Mouse (Mus musculus): Measurements from ENCODE around the gene Eif4enif1. TPM values are rescaled to one million over a fixed set of nuclear protein-coding genes. Genes with fewer than 3 reads are reported as not detected.

Eif4enif1 gene
- polyA plus RNA-seq, 1 experiment from 2014 or later, result 46.8 TPM

DNA sequence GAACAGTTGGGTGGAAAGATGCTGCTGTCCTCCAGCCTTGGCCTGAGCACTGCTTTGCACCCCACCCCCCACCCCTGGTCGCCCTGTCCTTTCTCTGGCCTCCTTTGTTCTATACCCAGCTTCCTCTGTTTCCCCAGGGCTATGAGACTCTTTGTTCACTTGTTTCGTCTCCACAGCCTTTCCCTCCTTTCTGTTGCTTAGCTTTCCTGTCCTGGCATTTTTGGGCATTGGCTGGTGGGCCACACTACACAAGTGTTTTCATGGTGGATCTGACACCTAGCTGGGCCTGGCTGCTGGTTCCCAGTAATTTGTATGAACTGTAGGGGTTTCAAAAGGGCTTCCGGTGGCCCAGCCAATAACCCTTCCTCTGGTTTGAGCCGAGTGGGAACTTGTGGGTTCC, 91.2 kb downstream of the Eif4enif1 start:
- H3K4me1 ChIP-seq, result peaks cover 61% of the 10 kb centered on the region
- H3K27me3 ChIP-seq, result no peaks in the 10 kb centered on the region
- peak overlapping the region; percentile 95 for H3K9ac ChIP-seq
- peak overlapping the region; percentile 86 for H3K4me3 ChIP-seq
- peak overlapping the region; percentile 100 for H3K27ac ChIP-seq
- no peaks in the 10 kb centered on the region for H3K9me3 ChIP-seq (replicated peaks)
- no peak for ATAC-seq
- H3K36me3 ChIP-seq (ENCODE audit: poor library complexity, severe bottlenecking), result peaks cover 54% of the 10 kb centered on the region
- WGBS, result 5% methylated on average over 4 of the region's 4 CpGs
- H3K4me2 ChIP-seq, result peak overlapping the region; percentile 100

Other genes with a start within 250 kb of the Eif4enif1 start
- gene Sfi1, start 8.9 kb upstream of the Eif4enif1 start, polyA plus RNA-seq (2015; fragmentation: Nextera tagmentation; extraction: Ambion mirVana), result 15.0 and 16.0 TPM in 2 replicates
- gene Drg1, start 64.0 kb downstream of the Eif4enif1 start, polyA plus RNA-seq (2015; fragmentation: Nextera tagmentation; extraction: Ambion mirVana), result 290 and 298 TPM in 2 replicates
- gene Patz1, start 86.5 kb downstream of the Eif4enif1 start, polyA plus RNA-seq (2015; fragmentation: Nextera tagmentation; extraction: Ambion mirVana), result 77.6 and 85.1 TPM in 2 replicates
- 18.7 and 22.8 TPM in 2 replicates for gene Pik3ip1, start 128.0 kb downstream of the Eif4enif1 start, polyA plus RNA-seq (2015; fragmentation: Nextera tagmentation; extraction: Ambion mirVana)
- gene Limk2, start 206.8 kb downstream of the Eif4enif1 start, polyA plus RNA-seq (2015; fragmentation: Nextera tagmentation; extraction: Ambion mirVana), result 75.6 and 81.3 TPM in 2 replicates
- 40.6 and 46.2 TPM in 2 replicates for gene Rnf185, start 250.0 kb downstream of the Eif4enif1 start, polyA plus RNA-seq (2015; fragmentation: Nextera tagmentation; extraction: Ambion mirVana)